Mouse (Mus musculus) stomach, embryonic 14.5 days (tissue): ENCODE measurements around the gene Elane. TPM values are rescaled to one million over a fixed set of nuclear protein-coding genes. Genes with fewer than 3 reads are reported as not detected.

Source experiments
- ATAC-seq: fragments of 200-750 bp; cut with Nextera tagmentation; 2 replicates; pipeline ENCODE4 v1.8.0; 2017; ENCODE audit warnings: low read depth, moderate TSS enrichment; ENCODE audit not compliant: insufficient number of reproducible peaks, insufficient read depth, low FRiP score
- H3K27ac ChIP-seq: fragments of 300-500 bp; sonication (generic); 2 replicates; pipeline ENCODE4 v1.5.1; 2014; ENCODE audit warnings: mild to moderate bottlenecking, low read length, moderate library complexity, mixed read lengths
- H3K27me3 ChIP-seq: fragments of 300-500 bp; sonication (generic); 2 replicates; pipeline ENCODE4 v1.6.1; 2014; ENCODE audit warnings: low read length, control low read depth, mixed read lengths; ENCODE audit not compliant: control insufficient read depth, insufficient read depth
- H3K36me3 ChIP-seq: fragments of 300-500 bp; sonication (generic); 2 replicates; pipeline ENCODE4 v1.6.1; 2014; ENCODE audit warnings: mild to moderate bottlenecking, control low read depth, low read length, moderate library complexity, mixed read lengths; ENCODE audit not compliant: control insufficient read depth, insufficient read depth
- H3K4me1 ChIP-seq: fragments of 300-500 bp; sonication (generic); 2 replicates; pipeline ENCODE4 v1.6.1; 2014; ENCODE audit warnings: low read length, control low read depth, mixed read lengths; ENCODE audit not compliant: control insufficient read depth, insufficient read depth
- H3K4me2 ChIP-seq: fragments of 300-500 bp; sonication (generic); replicated peaks from 2 replicates; pipeline ENCODE4 v1.6.1; 2014; ENCODE audit warnings: low read depth, low read length, control low read depth
- H3K4me3 ChIP-seq: fragments of 300-500 bp; sonication (generic); 2 replicates; pipeline ENCODE4 v1.5.1; 2014; ENCODE audit warnings: low read depth, low read length, control low read depth
- H3K9ac ChIP-seq: fragments of 300-500 bp; sonication (generic); replicated peaks from 2 replicates; pipeline ENCODE4 v1.6.1; 2014; ENCODE audit warnings: low read depth, mild to moderate bottlenecking, control low read depth, low read length, moderate library complexity, mixed read lengths
- H3K9me3 ChIP-seq: fragments of 300-500 bp; sonication (generic); 2 replicates; pipeline ENCODE4 v1.6.1; 2016; ENCODE audit warnings: low read depth, low read length, control low read depth; ENCODE audit not compliant: control insufficient read depth
- WGBS: fragments of 180-500 bp; shearing (Covaris S2); extraction: QIAGEN DNeasy Blood & Tissue Kit; methylation state at CpG from one replicate; pipeline ENCODE4 v1.1.7; 2014; 5-methylcytosine and 5-hydroxymethylcytosine counted together
- polyA plus RNA-seq: library from polyadenylated mRNA; unstranded; fragments of >200 nt; fragmentation: Nextera tagmentation; extraction: Ambion mirVana; gene quantifications from 2 replicates; pipeline ENCODE4 v1.2.1, GENCODE M21; 2014

Elane gene
- polyA plus RNA-seq, 1 experiment from 2014 or later: 3.3 TPM

GRCm38 (mm10) chr10:79917532-79918100, 31.6 kb downstream of the Elane start:
- ATAC-seq: no peak

GRCm38 (mm10) chr10:79918231-79919078, 32.4 kb downstream of the Elane start:
- H3K4me3 ChIP-seq: peak overlapping the region; percentile 21
- H3K27me3 ChIP-seq: peaks cover 50% of the 10 kb centered on the region
- H3K36me3 ChIP-seq: no peaks in the 10 kb centered on the region
- H3K9me3 ChIP-seq: no peaks in the 10 kb centered on the region
- H3K27ac ChIP-seq: no peak overlapping the region
- WGBS: 10% methylated on average over 35 of the region's 35 CpGs
- ATAC-seq: no peak
- peaks cover 45% of the 10 kb centered on the region for H3K4me1 ChIP-seq
- H3K4me2 ChIP-seq: peak overlapping the region; percentile 35
- H3K9ac ChIP-seq: no peak overlapping the region

More at GRCm38 (mm10) chr10:79917532-79918100, 31.6 kb downstream of the Elane start:
- Histone ChIP-seq H3K27me3 (peaks cover 45% of the 10 kb centered on the region), H3K4me1 (peaks cover 45% of the 10 kb centered on the region), H3K4me2 (peak overlapping the region; percentile 85), H3K9me3 (no peaks in the 10 kb centered on the region), H3K4me3 (peak overlapping the region; percentile 52), H3K9ac (peak overlapping the region; percentile 73; the same call in 1 of the 2 replicates), H3K27ac (no peak overlapping the region), H3K36me3 (peaks cover 2% of the 10 kb centered on the region)
- 72% methylated on average over 5 of the region's 5 CpGs for WGBS

DNA sequence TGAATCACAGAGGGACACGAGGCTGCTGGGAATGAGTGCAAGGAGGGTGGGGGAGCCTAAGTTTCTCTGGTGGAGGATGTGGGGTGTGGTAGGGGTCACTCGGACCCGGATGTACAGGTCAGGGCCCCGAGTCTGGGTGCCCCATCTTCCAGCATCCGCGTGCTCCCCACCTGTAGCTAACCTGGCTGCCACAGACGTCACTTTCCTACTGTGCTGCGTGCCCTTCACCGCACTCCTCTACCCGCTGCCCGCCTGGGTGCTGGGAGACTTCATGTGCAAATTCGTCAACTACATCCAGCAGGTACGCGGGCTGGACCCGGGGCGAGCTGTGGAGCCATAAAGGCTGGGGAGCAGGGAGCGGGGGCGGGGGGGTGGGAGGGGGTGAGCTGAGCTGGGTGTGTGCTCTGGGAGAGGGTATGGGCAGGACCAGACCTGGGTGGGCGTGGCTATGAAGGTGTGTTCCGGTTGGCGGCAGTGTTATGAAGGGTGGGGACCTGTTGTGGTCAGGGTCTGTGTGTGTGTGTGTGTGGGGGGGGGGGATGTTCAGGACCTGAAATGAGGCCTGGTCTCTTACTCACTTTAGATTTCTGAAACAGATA, 33.3 kb downstream of the Elane start:
- no peak for ATAC-seq
- peak overlapping the region; percentile 26 for H3K4me2 ChIP-seq
- peaks cover 50% of the 10 kb centered on the region for H3K27me3 ChIP-seq
- H3K9me3 ChIP-seq: no peaks in the 10 kb centered on the region
- H3K4me3 ChIP-seq: peak overlapping the region; percentile 17
- 5% methylated on average over 21 of the region's 21 CpGs for WGBS
- no peak overlapping the region for H3K9ac ChIP-seq
- H3K27ac ChIP-seq: no peak overlapping the region
- no peaks in the 10 kb centered on the region for H3K36me3 ChIP-seq
- peaks cover 44% of the 10 kb centered on the region for H3K4me1 ChIP-seq

DNA sequence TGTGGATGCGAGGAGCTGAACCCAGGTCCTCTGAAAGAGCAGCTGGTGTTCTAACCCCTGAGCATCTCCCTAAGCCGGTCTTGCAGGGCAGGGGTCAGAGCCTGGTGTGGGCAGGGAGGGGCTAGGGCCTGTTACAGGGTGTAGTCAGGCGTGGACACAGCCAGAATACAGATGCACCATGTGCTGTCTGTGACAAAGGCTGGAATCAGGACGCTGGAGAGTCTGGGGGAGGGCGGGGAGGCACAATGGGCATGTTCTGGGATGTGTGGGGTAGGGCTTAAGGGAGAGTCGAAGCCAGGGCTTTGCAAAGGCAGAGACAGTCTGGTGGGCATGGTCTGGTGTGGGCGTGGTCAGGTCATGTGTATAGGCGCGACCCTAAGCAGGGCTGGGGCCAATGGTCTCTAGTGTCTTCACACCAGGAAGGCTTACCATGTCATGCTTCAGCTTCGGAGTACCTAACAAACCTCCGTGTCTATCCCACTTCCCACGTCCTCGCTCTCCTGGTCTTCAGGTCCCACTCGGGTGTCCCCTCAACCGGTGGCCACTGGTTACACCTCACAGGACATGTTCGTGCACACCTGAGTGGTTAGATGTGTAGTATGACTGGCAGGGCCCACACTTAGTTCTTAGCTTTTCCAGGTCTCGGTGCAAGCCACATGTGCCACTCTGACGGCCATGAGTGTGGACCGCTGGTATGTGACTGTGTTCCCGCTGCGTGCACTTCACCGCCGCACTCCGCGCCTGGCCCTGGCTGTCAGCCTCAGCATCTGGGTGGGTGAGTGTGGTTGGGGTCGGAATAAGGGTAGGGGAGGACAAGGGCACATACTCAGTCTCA, 34.2 kb downstream of the Elane start:
- H3K4me1 ChIP-seq: peaks cover 35% of the 10 kb centered on the region
- no peak overlapping the region for H3K4me3 ChIP-seq
- no peaks in the 10 kb centered on the region for H3K36me3 ChIP-seq
- H3K27me3 ChIP-seq: peaks cover 50% of the 10 kb centered on the region
- WGBS: 17% methylated on average over 26 of the region's 26 CpGs
- no peak for ATAC-seq
- no peak overlapping the region for H3K9ac ChIP-seq
- no peak overlapping the region for H3K27ac ChIP-seq
- H3K9me3 ChIP-seq: no peaks in the 10 kb centered on the region
- H3K4me2 ChIP-seq: peak overlapping the region; percentile 42; the same call in 1 of the 2 replicates

DNA sequence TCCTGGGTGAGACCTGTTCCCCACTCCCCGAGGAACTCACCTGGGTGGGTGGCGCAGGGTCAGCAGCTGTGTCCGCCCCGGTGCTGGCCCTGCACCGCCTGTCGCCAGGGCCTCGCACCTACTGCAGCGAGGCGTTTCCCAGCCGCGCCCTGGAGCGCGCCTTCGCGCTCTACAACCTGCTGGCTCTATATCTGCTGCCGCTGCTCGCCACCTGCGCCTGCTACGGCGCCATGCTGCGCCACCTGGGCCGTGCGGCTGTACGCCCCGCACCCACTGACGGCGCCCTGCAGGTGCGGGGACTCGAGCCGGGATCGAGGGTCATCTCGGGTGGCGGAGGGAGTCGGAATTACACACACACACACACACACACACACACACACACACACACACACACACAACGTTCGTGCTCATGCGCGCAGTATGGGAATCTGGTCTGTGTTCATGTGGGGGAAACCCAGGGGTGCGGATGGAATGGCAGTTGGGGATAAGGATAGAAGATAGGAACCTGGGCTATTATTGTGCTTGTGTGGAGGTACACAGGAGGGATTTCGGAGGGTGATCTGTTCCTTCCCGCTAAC, 35.0 kb downstream of the Elane start, which contains the start of gene R3hdm4:
R3hdm4 (minus strand) TSS at position 251 of the 578 bp plus-strand sequence.
- 5% methylated on average over 41 of the region's 41 CpGs for WGBS
- no peak within 1 kb of the TSS for H3K27ac ChIP-seq
- ATAC-seq: no peak
- H3K9ac ChIP-seq: no peak within 1 kb of the TSS
- no peaks in the 10 kb centered on the region for H3K36me3 ChIP-seq
- peaks cover 33% of the 10 kb centered on the region for H3K4me1 ChIP-seq
- no peaks in the 10 kb centered on the region for H3K9me3 ChIP-seq
- H3K27me3 ChIP-seq: peaks cover 50% of the 10 kb centered on the region
- H3K4me3 ChIP-seq: peak within 1 kb of the TSS; percentile 22
- H3K4me2 ChIP-seq: peak within 1 kb of the TSS; percentile 42

DNA sequence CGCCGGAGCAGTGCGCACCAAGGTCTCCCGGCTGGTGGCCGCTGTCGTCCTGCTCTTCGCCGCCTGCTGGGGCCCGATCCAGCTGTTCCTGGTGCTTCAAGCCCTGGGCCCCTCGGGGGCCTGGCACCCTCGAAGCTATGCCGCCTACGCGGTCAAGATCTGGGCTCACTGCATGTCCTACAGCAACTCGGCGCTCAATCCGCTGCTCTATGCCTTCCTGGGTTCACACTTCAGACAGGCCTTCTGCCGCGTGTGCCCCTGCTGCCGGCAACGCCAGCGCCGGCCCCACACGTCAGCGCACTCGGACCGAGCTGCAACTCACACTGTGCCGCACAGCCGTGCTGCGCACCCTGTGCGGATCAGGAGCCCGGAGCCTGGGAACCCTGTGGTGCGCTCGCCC, 35.5 kb downstream of the Elane start:
- peak overlapping the region; percentile 42 for H3K4me2 ChIP-seq
- no peak for ATAC-seq
- 2% methylated on average over 34 of the region's 34 CpGs for WGBS
- peaks cover 34% of the 10 kb centered on the region; the same call in 1 of the 2 replicates for H3K4me1 ChIP-seq
- H3K9me3 ChIP-seq: no peaks in the 10 kb centered on the region
- H3K27ac ChIP-seq: no peak overlapping the region
- H3K4me3 ChIP-seq: peak overlapping the region; percentile 22
- peaks cover 50% of the 10 kb centered on the region for H3K27me3 ChIP-seq
- H3K9ac ChIP-seq: no peak overlapping the region
- no peaks in the 10 kb centered on the region for H3K36me3 ChIP-seq

GRCm38 (mm10) chr10:79924998-79925784, 39.1 kb downstream of the Elane start:
- Histone ChIP-seq H3K36me3 (no peaks in the 10 kb centered on the region), H3K4me3 (no peak overlapping the region), H3K4me1 (peaks cover 28% of the 10 kb centered on the region), H3K9ac (no peak overlapping the region), H3K9me3 (no peaks in the 10 kb centered on the region), H3K4me2 (peak overlapping the region; percentile 83; the same call in 1 of the 2 replicates), H3K27me3 (peaks cover 22% of the 10 kb centered on the region), H3K27ac (peak overlapping the region; percentile 79; the same call in 1 of the 2 replicates)
- WGBS: 10% methylated on average over 29 of the region's 29 CpGs
- no peak for ATAC-seq
